Mouse (Mus musculus) gastrocnemius, adult 8-10 months (tissue): ENCODE data around the gene Plcd3. TPM values are rescaled to one million over a fixed set of nuclear protein-coding genes. Genes with fewer than 3 reads are reported as not detected.

ENCODE experiments used
- DNase-seq, 2 experiments: peaks; one replicate each; pipeline ENCODE4 v3.0.0; 2022; ENCODE audit warnings: low spot score in 2 of 2
- total RNA-seq, 4 experiments: library from RNA; stranded (reverse); gene quantifications; 2 replicates each; pipeline ENCODE4 v1.2.4; 2022

The Plcd3 gene
- total RNA-seq, 4 experiments from 2014 or later = 5.0 to 5.9 (median 5.5) TPM

DNA sequence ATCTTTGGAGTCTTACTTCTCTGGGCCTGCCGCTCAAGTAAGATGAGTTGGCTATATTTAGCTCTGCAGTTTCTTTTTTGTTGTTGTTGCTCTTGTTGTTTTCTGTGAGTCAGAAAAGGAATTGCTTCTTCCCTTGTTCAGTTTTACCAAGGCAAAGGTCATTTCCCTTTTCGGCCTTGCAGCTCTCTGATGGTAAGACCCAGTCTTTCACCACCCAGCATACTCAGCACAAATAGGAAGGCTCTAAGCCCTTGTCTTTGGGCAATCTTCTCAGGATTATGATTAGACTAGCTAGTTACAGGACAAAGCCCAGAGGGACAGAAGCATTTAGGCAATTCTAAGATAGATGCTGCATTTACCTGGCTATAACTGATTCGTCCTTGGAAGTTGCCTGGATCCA is 74.6 kb downstream of the Plcd3 start:
- no peak for DNase-seq

DNA sequence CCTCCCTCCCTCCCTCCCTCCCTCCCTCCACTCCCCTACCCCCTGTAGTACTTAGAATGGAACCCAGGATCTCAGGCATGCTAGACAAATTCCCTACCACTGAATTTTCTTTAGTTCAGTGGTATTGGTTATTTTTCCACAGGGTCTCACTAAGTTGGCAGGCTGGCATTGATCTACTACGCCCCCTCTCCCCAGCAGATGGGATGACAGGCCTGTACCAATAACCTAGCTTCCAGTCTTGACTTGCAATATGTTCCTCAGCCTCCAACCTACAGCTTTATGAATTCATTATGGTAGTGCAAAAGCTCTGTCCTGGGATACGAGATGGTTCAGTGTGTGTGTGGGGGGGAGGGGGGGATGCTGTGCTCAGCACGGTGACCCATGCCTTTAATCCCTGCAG is 77.5 kb downstream of the Plcd3 start:
- no peak for DNase-seq

DNA sequence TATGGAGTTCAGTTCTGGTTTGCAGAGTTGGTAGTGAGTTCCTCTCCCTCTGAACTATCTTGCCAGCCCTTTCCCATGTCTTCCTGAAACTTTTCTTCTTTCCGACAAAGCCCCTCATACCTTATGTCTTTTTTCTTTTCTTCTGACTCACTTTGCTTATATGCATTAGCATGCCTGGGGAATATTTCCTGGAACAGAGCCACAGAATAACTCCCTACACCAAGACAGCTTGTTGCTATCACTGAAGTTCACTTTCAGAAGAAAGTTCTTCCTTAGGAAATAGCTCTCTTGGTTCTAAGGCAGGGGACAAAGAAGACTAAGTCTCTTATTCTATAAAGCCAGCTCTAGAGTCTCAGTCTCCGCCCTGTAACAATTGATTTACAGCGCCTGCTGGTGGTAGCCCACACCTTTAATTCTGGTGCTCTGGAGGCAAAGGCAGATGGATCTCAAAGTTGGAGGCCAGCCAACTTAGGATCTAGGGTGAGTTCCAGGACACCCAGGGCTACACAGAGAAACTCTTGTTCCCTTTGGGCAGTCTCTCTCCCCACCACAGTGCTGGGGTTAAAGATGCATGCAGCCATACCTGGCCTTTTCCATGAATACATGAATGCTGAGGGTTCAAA is 80.6 kb downstream of the Plcd3 start:
- no peak for DNase-seq

Other genes with a start within 250 kb of the Plcd3 start
- 10 to 100 TPM; 19.9 to 25.3 (median 23.8) TPM for gene Eftud2, start 220.7 kb downstream of the Plcd3 start, total RNA-seq
- gene Ccdc103, start 220.5 kb downstream of the Plcd3 start, total RNA-seq = not detected
- gene Fam187a, start 216.5 kb downstream of the Plcd3 start, total RNA-seq = not detected
- under 1 TPM in 2 of 4 experiments, not detected in 2; 0.11 to 0.36 TPM for gene Gfap, start 200.7 kb downstream of the Plcd3 start, total RNA-seq
- gene Kif18b, start 176.5 kb downstream of the Plcd3 start, total RNA-seq = not detected
- not detected for gene C1ql1, start 155.0 kb downstream of the Plcd3 start, total RNA-seq
- gene Nmt1, start 73.5 kb downstream of the Plcd3 start, total RNA-seq = 10 to 100 TPM; 44.4 to 52.7 (median 50.5) TPM
- gene Dcakd, start 73.3 kb downstream of the Plcd3 start, total RNA-seq = 10 to 100 TPM; 10.3 to 15.1 (median 13.0) TPM
- 10 to 100 TPM; 25.6 to 46.5 (median 41.0) TPM for gene Acbd4, start within 50 bp of the Plcd3 start, total RNA-seq
- gene Hexim1, start 14.6 kb upstream of the Plcd3 start, total RNA-seq = 10 to 100 TPM; 15.1 to 25.6 (median 18.7) TPM
- 1 to 10 TPM; 1.7 to 4.0 (median 2.8) TPM for gene Hexim2, start 30.8 kb upstream of the Plcd3 start, total RNA-seq
- 1 to 10 TPM; 2.2 to 3.9 (median 3.5) TPM for gene Fmnl1, start 69.4 kb upstream of the Plcd3 start, total RNA-seq
- not detected for gene 1700023F06Rik, start 106.9 kb upstream of the Plcd3 start, total RNA-seq
- not detected for gene Spata32, start 116.8 kb upstream of the Plcd3 start, total RNA-seq
- 1 to 10 TPM; 3.0 to 4.9 (median 4.2) TPM for gene Map3k14, start 165.8 kb upstream of the Plcd3 start, total RNA-seq